Mouse (Mus musculus): ENCODE results near the gene H2-M10.3. TPM values are rescaled to one million over a fixed set of nuclear protein-coding genes. Genes with fewer than 3 reads are reported as not detected.

Gene H2-M10.3
- polyA plus RNA-seq (2017; shearing (Covaris generic)), result not detected

GRCm38 (mm10) chr17:36368317-36368716 lies at the start of gene H2-M10.3:
H2-M10.3 (minus strand) TSS chr17:36368417.

GRCm38 (mm10) chr17:36326055-36326454 lies 42.2 kb downstream of the H2-M10.3 start, which contains the start of gene H2-M10.1:
H2-M10.1 (minus strand) TSS chr17:36326155.

Other genes with a start within 250 kb of the H2-M10.3 start
- 1.5 TPM for gene Gm19684, start 246.7 kb downstream of the H2-M10.3 start, polyA plus RNA-seq (2017; shearing (Covaris generic))
- gene Gm7030, start 239.0 kb downstream of the H2-M10.3 start, polyA plus RNA-seq (2017; shearing (Covaris generic)), result not detected
- gene Gm8909, start 199.9 kb downstream of the H2-M10.3 start, polyA plus RNA-seq (2017; shearing (Covaris generic)), result 12.4 TPM
- 0.65 TPM for gene H2-T3, start 178.1 kb downstream of the H2-M10.3 start, polyA plus RNA-seq (2017; shearing (Covaris generic))
- gene Rpp21, start 110.3 kb downstream of the H2-M10.3 start, polyA plus RNA-seq (2017; shearing (Covaris generic)), result 190 TPM
- gene Trim39, start 96.2 kb downstream of the H2-M10.3 start, polyA plus RNA-seq (2017; shearing (Covaris generic)), result 25.1 TPM
- gene H2-M10.2, start 81.9 kb downstream of the H2-M10.3 start, polyA plus RNA-seq (2017; shearing (Covaris generic)), result not detected
- not detected for gene H2-M10.1, start 42.3 kb downstream of the H2-M10.3 start, polyA plus RNA-seq (2017; shearing (Covaris generic))
- not detected for gene H2-M10.4, start 93.9 kb upstream of the H2-M10.3 start, polyA plus RNA-seq (2017; shearing (Covaris generic))
- gene H2-M11, start 178.7 kb upstream of the H2-M10.3 start, polyA plus RNA-seq (2017; shearing (Covaris generic)), result not detected